Mouse (Mus musculus): ENCODE results near the gene Noxa1. TPM values are rescaled to one million over a fixed set of nuclear protein-coding genes. Genes with fewer than 3 reads are reported as not detected.
A peak's percentile ranks its signal among the peaks of the same experiment; 100 is the strongest.

The Noxa1 gene
- polyA plus RNA-seq, 1 experiment from 2014 or later = 1.1 TPM

DNA sequence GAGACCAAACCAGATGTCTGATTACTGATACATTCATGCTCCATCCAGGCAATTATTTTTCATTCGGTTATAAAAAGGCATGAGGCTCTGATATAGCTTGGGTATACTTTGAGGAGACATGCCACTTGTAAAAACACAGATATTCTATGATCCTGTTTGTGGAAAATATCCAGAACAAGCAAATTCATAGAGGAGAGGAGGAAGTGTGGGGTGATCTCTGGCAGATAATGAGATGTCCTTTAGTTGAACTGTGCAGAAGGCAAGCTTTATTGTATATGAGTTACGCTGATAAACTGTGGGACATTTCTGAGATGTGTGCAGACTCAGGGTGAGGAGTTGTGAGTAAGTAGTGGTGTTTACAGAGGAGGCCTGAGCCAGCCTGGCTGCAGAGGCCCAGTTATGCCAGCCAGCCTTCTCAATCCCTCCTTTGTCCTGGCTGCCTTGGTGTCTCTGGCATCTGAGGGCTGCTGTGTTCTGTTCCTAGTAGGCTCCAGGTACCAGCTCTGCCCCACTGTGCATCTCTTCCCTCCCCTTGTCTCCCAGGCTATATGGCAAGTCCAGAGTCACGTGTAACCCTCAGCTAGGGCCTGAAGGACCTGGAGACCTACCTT is 3.2 kb upstream of the Noxa1 start:
- H3K36me3 ChIP-seq = no peaks in the 10 kb centered on the region
- no peaks in the 10 kb centered on the region for H3K9me3 ChIP-seq (replicated peaks)
- no peak overlapping the region for H3K27ac ChIP-seq
- H3K9ac ChIP-seq = no peak overlapping the region
- no peak for ATAC-seq (ENCODE audit: low read depth)
- peaks cover 12% of the 10 kb centered on the region for H3K27me3 ChIP-seq
- no peak for DNase-seq
- H3K4me3 ChIP-seq (replicated peaks) = no peak overlapping the region
- H3K4me1 ChIP-seq (replicated peaks) = peaks cover 23% of the 10 kb centered on the region
- H3K4me2 ChIP-seq = no peak overlapping the region
- WGBS (ENCODE audit: insufficient replicate concordance) = 58% methylated on average over 3 of the region's 3 CpGs

DNA sequence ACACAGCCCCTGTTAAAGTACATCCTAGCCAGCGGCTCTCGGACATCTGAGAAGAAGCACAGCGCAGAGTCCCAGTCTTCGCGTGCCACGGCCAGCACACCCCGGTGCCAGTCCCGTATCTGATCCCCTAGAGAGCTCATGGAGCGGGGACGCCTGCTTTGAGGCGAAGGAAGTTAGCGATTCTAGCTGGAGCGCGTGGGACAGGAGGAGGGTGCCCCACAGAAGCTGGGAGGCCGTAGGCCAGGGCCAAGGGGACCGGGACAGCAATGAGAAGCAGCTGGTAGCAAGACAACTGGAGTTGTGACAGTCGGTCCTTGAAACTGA is 202 bp downstream of the Noxa1 start:
- Histone ChIP-seq H3K4me2 (peak overlapping the region; percentile 51), H3K4me1 (replicated peaks) (peaks cover 23% of the 10 kb centered on the region), H3K27ac (no peak overlapping the region), H3K27me3 (peaks cover 20% of the 10 kb centered on the region), H3K9me3 (replicated peaks) (no peaks in the 10 kb centered on the region), H3K36me3 (no peaks in the 10 kb centered on the region), H3K9ac (peak overlapping the region; percentile 22; the same call in 1 of the 2 replicates), H3K4me3 (replicated peaks) (peak overlapping the region; percentile 34)
- ATAC-seq (ENCODE audit: low read depth) = peak; percentile 42
- DNase-seq = no peak
- 51% methylated on average over 17 of the region's 17 CpGs for WGBS (ENCODE audit: insufficient replicate concordance)

DNA sequence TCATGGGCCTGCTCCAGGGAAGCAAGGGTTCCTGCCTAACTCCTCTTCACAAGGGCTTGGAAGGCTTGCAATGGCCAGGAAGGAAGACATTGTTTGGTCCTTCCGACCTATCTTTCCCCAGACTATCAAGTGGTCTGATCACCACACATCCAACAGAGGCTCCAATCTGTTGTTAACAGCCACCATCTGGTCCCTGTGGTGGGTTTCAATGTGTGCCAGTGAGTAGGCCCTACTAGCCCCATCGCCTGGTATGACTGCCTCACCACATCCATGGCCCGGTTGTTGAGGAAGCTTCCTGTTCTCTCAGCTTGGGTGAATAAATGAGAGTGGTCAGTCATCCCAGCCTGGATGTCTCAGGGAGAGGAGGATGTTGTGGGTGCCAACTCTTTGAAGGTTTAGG is 6.3 kb downstream of the Noxa1 start:
- Histone ChIP-seq H3K9ac (no peak overlapping the region), H3K27me3 (peaks cover 10% of the 10 kb centered on the region), H3K4me1 (replicated peaks) (no peaks in the 10 kb centered on the region), H3K4me3 (replicated peaks) (no peak overlapping the region), H3K36me3 (no peaks in the 10 kb centered on the region), H3K27ac (no peak overlapping the region), H3K9me3 (replicated peaks) (no peaks in the 10 kb centered on the region), H3K4me2 (no peak overlapping the region)
- no peak for DNase-seq
- WGBS (ENCODE audit: insufficient replicate concordance) = 57% methylated on average over 3 of the region's 3 CpGs
- ATAC-seq (ENCODE audit: low read depth) = no peak

DNA sequence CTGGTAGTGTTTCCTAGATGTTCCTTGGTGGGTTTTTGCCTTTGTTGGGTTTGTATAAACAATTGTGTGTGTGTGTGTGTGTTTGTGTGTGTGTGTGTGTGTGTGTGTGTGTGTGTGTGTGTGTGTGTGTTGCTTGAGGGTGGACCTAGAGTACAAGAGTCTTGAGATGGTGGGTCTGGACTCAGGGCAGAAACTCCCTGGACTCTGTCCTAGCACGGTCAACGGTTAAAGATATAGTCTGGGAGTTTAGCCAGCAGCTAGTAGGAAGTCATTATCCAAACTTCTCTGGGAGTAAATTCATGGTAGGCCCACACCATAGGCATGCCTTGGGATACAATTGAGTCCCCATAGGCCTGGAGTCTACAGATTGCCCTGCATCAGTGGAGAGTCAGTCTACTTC is 7.1 kb downstream of the Noxa1 start:
- Histone ChIP-seq H3K4me1 (replicated peaks) (no peaks in the 10 kb centered on the region), H3K9me3 (replicated peaks) (no peaks in the 10 kb centered on the region), H3K9ac (no peak overlapping the region), H3K4me2 (no peak overlapping the region), H3K36me3 (no peaks in the 10 kb centered on the region), H3K27ac (no peak overlapping the region), H3K27me3 (peaks cover 12% of the 10 kb centered on the region), H3K4me3 (replicated peaks) (no peak overlapping the region)
- ATAC-seq (ENCODE audit: low read depth) (no peak), DNase-seq (no peak)
- 96% methylated on average over 2 of the region's 2 CpGs for WGBS (ENCODE audit: insufficient replicate concordance)

DNA sequence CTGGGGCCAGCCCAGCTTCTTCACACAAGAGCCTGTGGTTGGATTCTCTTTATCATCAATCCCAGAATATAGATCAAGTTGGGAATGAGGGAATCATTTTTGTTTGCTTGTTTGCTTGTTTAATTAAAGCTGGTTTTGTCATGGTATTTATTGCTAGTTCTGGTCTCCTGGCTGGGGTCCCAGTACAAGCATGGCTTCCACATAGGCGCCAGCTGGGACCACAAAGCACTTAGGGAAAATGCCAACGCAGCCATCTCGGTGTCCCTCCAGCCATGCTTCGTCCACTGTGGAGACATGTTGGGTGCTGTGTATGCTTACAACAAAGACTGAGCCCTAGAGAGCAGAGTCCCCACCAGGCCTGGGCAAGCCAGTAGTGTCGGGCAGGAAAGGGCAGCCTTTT is 9.4 kb downstream of the Noxa1 start:
- H3K4me1 ChIP-seq (replicated peaks) = no peaks in the 10 kb centered on the region; the same call in 1 of the 2 replicates
- no peak overlapping the region for H3K4me3 ChIP-seq (replicated peaks)
- H3K27ac ChIP-seq = no peak overlapping the region
- no peaks in the 10 kb centered on the region for H3K9me3 ChIP-seq (replicated peaks)
- DNase-seq (no peak), ATAC-seq (ENCODE audit: low read depth) (no peak)
- H3K36me3 ChIP-seq = no peaks in the 10 kb centered on the region
- peaks cover 18% of the 10 kb centered on the region for H3K27me3 ChIP-seq
- H3K4me2 ChIP-seq = no peak overlapping the region
- WGBS (ENCODE audit: insufficient replicate concordance) = 69% methylated on average over 5 of the region's 5 CpGs
- no peak overlapping the region for H3K9ac ChIP-seq

DNA sequence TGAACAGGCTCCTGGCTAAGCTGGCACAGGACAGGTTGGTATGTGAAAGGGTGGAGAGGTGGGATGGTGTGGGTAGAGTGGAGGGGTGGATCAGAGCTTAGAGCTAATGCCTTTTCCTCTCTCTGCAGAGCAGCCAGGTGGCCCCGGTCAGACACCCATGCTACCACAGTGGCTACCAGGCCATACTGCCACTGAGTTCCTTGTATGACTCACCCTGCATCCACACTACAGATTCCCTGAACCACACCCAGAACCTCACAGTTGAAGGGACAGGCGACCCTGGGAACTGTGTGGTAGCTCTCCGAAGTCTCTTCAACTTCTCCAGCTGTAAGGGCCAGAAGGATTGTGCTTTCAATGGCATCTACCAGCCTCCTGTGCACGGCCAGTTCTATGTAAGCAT is 11.3 kb downstream of the Noxa1 start:
- Histone ChIP-seq H3K9ac (no peak overlapping the region), H3K4me3 (replicated peaks) (no peak overlapping the region), H3K27ac (no peak overlapping the region), H3K27me3 (peaks cover 18% of the 10 kb centered on the region), H3K4me2 (no peak overlapping the region), H3K4me1 (replicated peaks) (peaks cover 1% of the 10 kb centered on the region; the same call in 1 of the 2 replicates), H3K9me3 (replicated peaks) (no peaks in the 10 kb centered on the region), H3K36me3 (no peaks in the 10 kb centered on the region)
- 66% methylated on average over 4 of the region's 4 CpGs for WGBS (ENCODE audit: insufficient replicate concordance)
- ATAC-seq (ENCODE audit: low read depth) (no peak), DNase-seq (no peak)

DNA sequence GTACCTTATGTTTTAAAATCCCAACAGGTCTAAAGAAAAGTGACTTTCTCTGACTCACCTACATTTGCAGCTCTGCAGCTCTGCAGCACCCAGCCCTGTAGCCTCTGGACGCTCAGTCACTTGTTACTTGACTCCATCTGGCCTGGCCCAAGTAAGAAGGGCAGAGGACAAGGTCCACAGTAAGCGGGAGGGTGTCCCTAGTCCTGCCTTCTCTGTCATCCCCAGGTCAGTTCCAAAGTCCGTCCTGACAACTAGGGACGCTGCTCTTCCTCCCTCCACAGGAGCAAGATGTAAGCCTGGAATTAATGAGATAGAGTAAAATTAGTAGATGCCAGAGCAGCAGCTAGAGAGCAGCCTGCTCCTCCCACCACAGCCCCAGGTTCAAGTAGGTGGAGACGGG is 14.9 kb downstream of the Noxa1 start, which contains the start of gene Entpd8:
TSS of gene Entpd8 (plus strand) at position 229 of the 400 bp plus-strand sequence.
- no peak for DNase-seq
- no peak within 1 kb of the TSS for H3K27ac ChIP-seq
- H3K4me3 ChIP-seq (replicated peaks) = 0 out of 2 replicates have a peak within 1 kb of the TSS, but pooled peaks have one; percentile 6
- H3K4me2 ChIP-seq = peak within 1 kb of the TSS; percentile 37
- no peak within 1 kb of the TSS for H3K9ac ChIP-seq
- 57% methylated on average over 5 of the region's 5 CpGs for WGBS (ENCODE audit: insufficient replicate concordance)
- H3K4me1 ChIP-seq (replicated peaks) = peaks cover 4% of the 10 kb centered on the region; the same call in 1 of the 2 replicates
- H3K36me3 ChIP-seq = no peaks in the 10 kb centered on the region
- no peaks in the 10 kb centered on the region for H3K9me3 ChIP-seq (replicated peaks)
- peak; percentile 34; the same call in 1 of the 2 replicates for ATAC-seq (ENCODE audit: low read depth)
- H3K27me3 ChIP-seq = peaks cover 18% of the 10 kb centered on the region

DNA sequence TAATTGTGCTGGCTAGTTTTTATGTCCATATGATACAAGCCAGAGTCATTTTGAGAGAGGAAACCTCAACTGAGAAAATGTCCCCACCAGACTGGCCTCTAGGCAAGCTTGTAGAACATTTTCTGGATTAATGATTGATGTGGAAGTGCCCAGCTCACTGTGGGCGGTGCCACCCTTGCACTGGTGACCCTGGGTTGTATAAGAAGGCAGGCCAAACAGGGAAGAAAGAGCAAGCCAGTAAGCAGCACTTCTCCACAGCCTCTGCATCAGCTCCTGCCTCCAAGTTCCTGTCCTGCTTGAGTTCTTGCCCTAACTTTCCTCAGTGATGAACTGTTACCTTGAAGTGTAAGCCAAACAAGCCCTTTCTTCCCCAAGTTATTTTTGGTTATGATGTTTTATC is 16.0 kb downstream of the Noxa1 start:
- WGBS (ENCODE audit: insufficient replicate concordance) = 65% methylated on average over 1 of the region's 1 CpGs
- no peaks in the 10 kb centered on the region for H3K36me3 ChIP-seq
- H3K9ac ChIP-seq = no peak overlapping the region
- H3K27me3 ChIP-seq = peaks cover 18% of the 10 kb centered on the region
- no peak overlapping the region for H3K4me2 ChIP-seq
- no peak overlapping the region for H3K4me3 ChIP-seq (replicated peaks)
- DNase-seq = no peak
- peak overlapping the region; percentile 9; the same call in 1 of the 2 replicates for H3K27ac ChIP-seq
- H3K9me3 ChIP-seq (replicated peaks) = no peaks in the 10 kb centered on the region
- no peak for ATAC-seq (ENCODE audit: low read depth)
- peaks cover 4% of the 10 kb centered on the region; the same call in 1 of the 2 replicates for H3K4me1 ChIP-seq (replicated peaks)

DNA sequence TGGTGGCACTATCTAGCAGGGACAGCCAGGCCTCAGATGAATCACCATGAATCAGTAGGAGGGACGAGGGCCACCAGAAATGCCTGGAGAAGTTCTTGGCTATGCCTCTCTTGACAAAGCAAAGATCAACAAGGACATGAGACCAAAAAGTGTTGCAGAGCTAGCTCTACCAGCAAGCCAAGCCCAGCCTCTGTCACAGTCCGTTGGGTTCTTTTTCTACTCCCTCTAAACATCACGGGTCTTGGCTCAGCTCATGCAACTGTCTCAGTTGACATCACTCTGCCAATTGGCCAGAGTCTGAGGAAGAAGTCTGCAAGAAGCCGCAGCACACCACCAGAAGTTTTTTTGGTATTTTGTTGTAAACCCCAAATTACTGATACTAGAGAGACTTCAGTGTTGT is 19.4 kb downstream of the Noxa1 start:
- no peak overlapping the region for H3K27ac ChIP-seq
- no peak overlapping the region for H3K4me3 ChIP-seq (replicated peaks)
- no peak for DNase-seq
- 57% methylated on average over 4 of the region's 4 CpGs for WGBS (ENCODE audit: insufficient replicate concordance)
- no peaks in the 10 kb centered on the region for H3K9me3 ChIP-seq (replicated peaks)
- H3K27me3 ChIP-seq = no peaks in the 10 kb centered on the region
- H3K4me1 ChIP-seq (replicated peaks) = peaks cover 4% of the 10 kb centered on the region; the same call in 1 of the 2 replicates
- ATAC-seq (ENCODE audit: low read depth) = no peak
- no peak overlapping the region for H3K9ac ChIP-seq
- no peak overlapping the region for H3K4me2 ChIP-seq
- H3K36me3 ChIP-seq = no peaks in the 10 kb centered on the region

DNA sequence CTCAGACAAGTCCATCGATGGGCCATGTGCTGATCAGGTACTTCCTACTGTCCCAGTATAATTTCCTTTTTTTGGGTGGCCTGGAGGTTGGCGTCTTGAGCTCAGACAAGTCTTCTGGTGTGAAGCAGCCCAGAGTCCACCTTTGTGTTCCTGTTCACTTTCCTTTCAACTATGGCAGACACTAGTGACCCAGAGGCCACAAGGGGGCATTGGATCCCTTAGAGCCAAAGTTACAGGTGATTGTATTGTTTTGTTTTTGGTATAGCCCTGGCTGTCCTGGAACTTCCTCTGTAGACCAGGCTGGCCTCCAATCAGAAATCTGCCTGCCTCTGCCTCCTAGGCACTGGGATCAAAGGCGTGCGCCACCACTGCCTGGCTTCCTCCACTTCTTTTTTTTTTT is 22.6 kb downstream of the Noxa1 start:
- Histone ChIP-seq H3K4me2 (no peak overlapping the region), H3K9me3 (replicated peaks) (no peaks in the 10 kb centered on the region), H3K36me3 (no peaks in the 10 kb centered on the region), H3K4me3 (replicated peaks) (no peak overlapping the region), H3K4me1 (replicated peaks) (no peaks in the 10 kb centered on the region; the same call in 1 of the 2 replicates), H3K27ac (no peak overlapping the region), H3K9ac (no peak overlapping the region), H3K27me3 (no peaks in the 10 kb centered on the region)
- 72% methylated on average over 4 of the region's 4 CpGs for WGBS (ENCODE audit: insufficient replicate concordance)
- ATAC-seq (ENCODE audit: low read depth) = no peak
- DNase-seq = no peak

DNA sequence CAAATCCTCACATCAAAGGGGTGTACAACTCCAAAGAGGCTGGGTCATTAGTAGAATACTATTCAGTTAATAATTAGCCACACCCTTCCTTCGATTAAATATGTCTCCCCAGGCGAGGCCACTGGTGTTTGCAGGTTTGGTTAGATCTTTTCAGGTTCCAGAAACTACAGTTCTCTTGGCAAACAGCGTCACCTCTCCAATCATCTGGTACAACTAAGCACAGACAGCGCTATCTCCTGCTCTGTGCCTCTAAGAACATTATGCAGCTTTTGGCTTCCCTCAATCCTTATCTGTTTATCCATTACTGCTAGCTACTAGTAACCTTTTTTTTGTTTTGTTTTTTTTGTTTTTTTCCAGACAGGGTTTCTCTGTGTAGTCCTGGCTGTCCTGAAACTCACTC is 25.4 kb downstream of the Noxa1 start:
- Histone ChIP-seq H3K27me3 (no peaks in the 10 kb centered on the region), H3K4me3 (replicated peaks) (no peak overlapping the region), H3K9me3 (replicated peaks) (no peaks in the 10 kb centered on the region), H3K36me3 (no peaks in the 10 kb centered on the region), H3K4me1 (replicated peaks) (peaks cover 7% of the 10 kb centered on the region; the same call in 1 of the 2 replicates), H3K4me2 (no peak overlapping the region), H3K9ac (no peak overlapping the region), H3K27ac (no peak overlapping the region)
- WGBS (ENCODE audit: insufficient replicate concordance) = 50% methylated on average over 4 of the region's 4 CpGs
- no peak for DNase-seq
- no peak for ATAC-seq (ENCODE audit: low read depth)

DNA sequence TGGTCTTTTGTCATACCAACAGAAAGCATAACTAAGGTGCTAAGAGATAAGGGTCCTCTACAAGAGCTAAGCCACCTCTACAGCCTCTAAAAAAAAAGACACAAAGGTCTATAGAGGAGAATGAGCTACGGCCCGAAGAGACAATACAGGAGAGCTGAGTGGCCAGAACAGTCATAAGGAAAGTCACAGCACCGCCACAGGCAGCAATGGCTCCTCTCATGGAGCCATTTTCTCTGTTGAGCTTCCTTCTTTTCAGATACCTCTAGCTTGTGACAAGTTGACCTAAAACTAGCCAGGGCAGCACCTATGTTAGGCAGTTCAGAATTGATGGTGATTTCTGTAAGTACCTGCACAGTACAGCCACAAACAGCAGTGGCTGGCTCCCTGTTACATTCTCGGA is 28.4 kb downstream of the Noxa1 start:
- no peak overlapping the region for H3K4me2 ChIP-seq
- no peaks in the 10 kb centered on the region for H3K27me3 ChIP-seq
- no peak for DNase-seq
- no peak overlapping the region for H3K27ac ChIP-seq
- peaks cover 20% of the 10 kb centered on the region for H3K4me1 ChIP-seq (replicated peaks)
- WGBS (ENCODE audit: insufficient replicate concordance) = 70% methylated on average over 4 of the region's 4 CpGs
- H3K4me3 ChIP-seq (replicated peaks) = no peak overlapping the region
- H3K36me3 ChIP-seq = peaks cover 2% of the 10 kb centered on the region
- no peak overlapping the region for H3K9ac ChIP-seq
- no peak for ATAC-seq (ENCODE audit: low read depth)
- no peaks in the 10 kb centered on the region for H3K9me3 ChIP-seq (replicated peaks)

Data from liver, embryonic 13.5 days (tissue).